Mouse (Mus musculus) midbrain, embryonic 12.5 days (tissue): ENCODE measurements around the gene Gsdma2. TPM values are rescaled to one million over a fixed set of nuclear protein-coding genes. Genes with fewer than 3 reads are reported as not detected.

ENCODE experiments used
- ATAC-seq: fragments of 200-750 bp; cut with Nextera tagmentation; 2 replicates; pipeline ENCODE4 v1.8.0; 2017; ENCODE audit warnings: low read depth, moderate TSS enrichment, moderate library complexity; ENCODE audit not compliant: low FRiP score
- H3K27ac ChIP-seq: fragments of 300-500 bp; sonication (generic); replicated peaks from 2 replicates; pipeline ENCODE4 v1.5.1; 2016; ENCODE audit warnings: mild to moderate bottlenecking
- H3K27me3 ChIP-seq: fragments of 300-500 bp; sonication (generic); 2 replicates; pipeline ENCODE4 v1.6.1; 2016; ENCODE audit warnings: mild to moderate bottlenecking
- H3K36me3 ChIP-seq: fragments of 300-500 bp; sonication (generic); 2 replicates; pipeline ENCODE4 v1.6.1; 2016
- H3K4me1 ChIP-seq: fragments of 300-500 bp; sonication (generic); 2 replicates; pipeline ENCODE4 v1.6.1; 2016
- H3K4me2 ChIP-seq: fragments of 300-500 bp; sonication (generic); replicated peaks from 2 replicates; pipeline ENCODE4 v1.6.1; 2016; ENCODE audit warnings: mild to moderate bottlenecking, moderate library complexity
- H3K4me3 ChIP-seq: fragments of 300-500 bp; sonication (generic); 2 replicates; pipeline ENCODE4 v1.5.1; 2016; ENCODE audit warnings: mild to moderate bottlenecking
- H3K9ac ChIP-seq: fragments of 300-500 bp; sonication (generic); replicated peaks from 2 replicates; pipeline ENCODE4 v1.6.1; 2016; ENCODE audit warnings: mild to moderate bottlenecking, moderate library complexity
- H3K9me3 ChIP-seq: fragments of 300-500 bp; sonication (generic); 2 replicates; pipeline ENCODE4 v1.6.1; 2016; ENCODE audit warnings: mild to moderate bottlenecking
- WGBS: fragments of 180-500 bp; shearing (Covaris S2); methylation state at CpG from one replicate; pipeline ENCODE4 v1.1.7; 2016; 5-methylcytosine and 5-hydroxymethylcytosine counted together
- polyA plus RNA-seq: library from polyadenylated mRNA; unstranded; fragments of >200 nt; fragmentation: Nextera tagmentation; extraction: Ambion mirVana; gene quantifications from 2 replicates; pipeline ENCODE4 v1.2.1, GENCODE M21; 2016

Gene Gsdma2
- polyA plus RNA-seq, 1 experiment from 2014 or later = not detected

- 91% methylated on average over 8 of the region's 8 CpGs for WGBS
- peaks cover 12% of the 10 kb centered on the region for H3K4me1 ChIP-seq
- H3K4me2 ChIP-seq = no peak overlapping the region
- H3K27ac ChIP-seq = no peak overlapping the region
- H3K27me3 ChIP-seq = no peaks in the 10 kb centered on the region
- H3K36me3 ChIP-seq = peaks cover 77% of the 10 kb centered on the region
- no peak for ATAC-seq
- H3K9ac ChIP-seq = no peak overlapping the region
- H3K4me3 ChIP-seq = no peak overlapping the region
- H3K9me3 ChIP-seq = no peaks in the 10 kb centered on the region
These were observed 41.5 kb downstream of the Gsdma2 start for GRCm38 (mm10) chr11:98688009-98688408.

GRCm38 (mm10) chr11:98693201-98693600, 46.6 kb downstream of the Gsdma2 start:
- Histone ChIP-seq H3K4me2 (no peak overlapping the region), H3K36me3 (peaks cover 80% of the 10 kb centered on the region), H3K9ac (no peak overlapping the region), H3K27me3 (no peaks in the 10 kb centered on the region), H3K27ac (no peak overlapping the region), H3K9me3 (no peaks in the 10 kb centered on the region), H3K4me3 (no peak overlapping the region), H3K4me1 (no peaks in the 10 kb centered on the region)
- WGBS = 79% methylated on average over 13 of the region's 13 CpGs
- ATAC-seq = no peak

GRCm38 (mm10) chr11:98693746-98694145, 47.2 kb downstream of the Gsdma2 start:
- Histone ChIP-seq H3K9ac (no peak overlapping the region), H3K4me2 (no peak overlapping the region), H3K27ac (no peak overlapping the region), H3K4me3 (no peak overlapping the region), H3K27me3 (no peaks in the 10 kb centered on the region), H3K36me3 (peaks cover 78% of the 10 kb centered on the region), H3K4me1 (no peaks in the 10 kb centered on the region), H3K9me3 (no peaks in the 10 kb centered on the region)
- no peak for ATAC-seq
- 93% methylated on average over 9 of the region's 9 CpGs for WGBS

- Histone ChIP-seq H3K27ac (no peak overlapping the region), H3K4me3 (no peak overlapping the region), H3K4me2 (no peak overlapping the region), H3K9me3 (no peaks in the 10 kb centered on the region), H3K27me3 (no peaks in the 10 kb centered on the region), H3K4me1 (no peaks in the 10 kb centered on the region), H3K9ac (no peak overlapping the region), H3K36me3 (peaks cover 75% of the 10 kb centered on the region)
- WGBS = 90% methylated on average over 9 of the region's 9 CpGs
- no peak for ATAC-seq
These were observed 47.7 kb downstream of the Gsdma2 start for GRCm38 (mm10) chr11:98694301-98694700.

- no peak for ATAC-seq
- Histone ChIP-seq H3K9ac (no peak overlapping the region), H3K4me3 (no peak overlapping the region), H3K27me3 (no peaks in the 10 kb centered on the region), H3K9me3 (no peaks in the 10 kb centered on the region), H3K36me3 (peaks cover 64% of the 10 kb centered on the region), H3K4me1 (no peaks in the 10 kb centered on the region), H3K27ac (no peak overlapping the region), H3K4me2 (no peak overlapping the region)
- WGBS = 75% methylated on average over 14 of the region's 14 CpGs
These were observed 48.8 kb downstream of the Gsdma2 start for GRCm38 (mm10) chr11:98695408-98695807.

GRCm38 (mm10) chr11:98696454-98697216, 50.1 kb downstream of the Gsdma2 start:
- H3K9ac ChIP-seq = no peak overlapping the region
- H3K4me3 ChIP-seq = no peak overlapping the region
- H3K9me3 ChIP-seq = no peaks in the 10 kb centered on the region
- 91% methylated on average over 14 of the region's 14 CpGs for WGBS
- no peak for ATAC-seq
- H3K4me2 ChIP-seq = no peak overlapping the region
- no peaks in the 10 kb centered on the region; the same call in 1 of the 2 replicates for H3K27me3 ChIP-seq
- H3K36me3 ChIP-seq = peaks cover 52% of the 10 kb centered on the region
- no peak overlapping the region for H3K27ac ChIP-seq
- H3K4me1 ChIP-seq = no peaks in the 10 kb centered on the region

GRCm38 (mm10) chr11:98697225-98697624, 50.7 kb downstream of the Gsdma2 start:
- no peaks in the 10 kb centered on the region for H3K9me3 ChIP-seq
- H3K27ac ChIP-seq = no peak overlapping the region
- no peak for ATAC-seq
- no peak overlapping the region for H3K4me2 ChIP-seq
- no peak overlapping the region for H3K4me3 ChIP-seq
- peaks cover 46% of the 10 kb centered on the region for H3K36me3 ChIP-seq
- no peaks in the 10 kb centered on the region; the same call in 1 of the 2 replicates for H3K27me3 ChIP-seq
- 90% methylated on average over 12 of the region's 12 CpGs for WGBS
- no peak overlapping the region for H3K9ac ChIP-seq
- no peaks in the 10 kb centered on the region for H3K4me1 ChIP-seq

GRCm38 (mm10) chr11:98698849-98699640, 52.5 kb downstream of the Gsdma2 start:
- no peak overlapping the region for H3K4me2 ChIP-seq
- no peak overlapping the region for H3K4me3 ChIP-seq
- H3K9ac ChIP-seq = no peak overlapping the region
- no peak overlapping the region for H3K27ac ChIP-seq
- no peak for ATAC-seq
- no peaks in the 10 kb centered on the region for H3K9me3 ChIP-seq
- peaks cover 30% of the 10 kb centered on the region for H3K36me3 ChIP-seq
- WGBS = 83% methylated on average over 16 of the region's 16 CpGs
- H3K4me1 ChIP-seq = no peaks in the 10 kb centered on the region
- H3K27me3 ChIP-seq = no peaks in the 10 kb centered on the region; the same call in 1 of the 2 replicates

- no peaks in the 10 kb centered on the region for H3K9me3 ChIP-seq
- H3K4me3 ChIP-seq = no peak overlapping the region
- H3K27ac ChIP-seq = no peak overlapping the region
- H3K4me1 ChIP-seq = no peaks in the 10 kb centered on the region
- H3K27me3 ChIP-seq = no peaks in the 10 kb centered on the region; the same call in 1 of the 2 replicates
- WGBS = 33% methylated on average over 4 of the region's 4 CpGs
- H3K36me3 ChIP-seq = peaks cover 30% of the 10 kb centered on the region
- H3K4me2 ChIP-seq = no peak overlapping the region
- H3K9ac ChIP-seq = no peak overlapping the region
- ATAC-seq = no peak
These were observed 53.4 kb downstream of the Gsdma2 start for GRCm38 (mm10) chr11:98699911-98700310.

GRCm38 (mm10) chr11:98701213-98701670, 54.7 kb downstream of the Gsdma2 start, which contains the start of gene Csf3:
Csf3 (plus strand) TSS chr11:98701263.
- no peaks in the 10 kb centered on the region for H3K4me1 ChIP-seq
- no peaks in the 10 kb centered on the region for H3K9me3 ChIP-seq
- H3K27ac ChIP-seq = no peak within 1 kb of the TSS
- H3K27me3 ChIP-seq = no peaks in the 10 kb centered on the region; the same call in 1 of the 2 replicates
- no peak for ATAC-seq
- no peak within 1 kb of the TSS for H3K4me2 ChIP-seq
- H3K9ac ChIP-seq = no peak within 1 kb of the TSS
- H3K4me3 ChIP-seq = no peak within 1 kb of the TSS
- H3K36me3 ChIP-seq = peaks cover 30% of the 10 kb centered on the region
- 43% methylated on average over 10 of the region's 10 CpGs for WGBS

- Histone ChIP-seq H3K27ac (no peak overlapping the region), H3K4me3 (no peak overlapping the region), H3K9me3 (no peaks in the 10 kb centered on the region), H3K4me1 (no peaks in the 10 kb centered on the region), H3K4me2 (no peak overlapping the region), H3K36me3 (peaks cover 35% of the 10 kb centered on the region), H3K9ac (no peak overlapping the region), H3K27me3 (no peaks in the 10 kb centered on the region; the same call in 1 of the 2 replicates)
- ATAC-seq = no peak
- 76% methylated on average over 5 of the region's 5 CpGs for WGBS
These were observed 55.8 kb downstream of the Gsdma2 start for GRCm38 (mm10) chr11:98702323-98702722.

- no peak overlapping the region for H3K9ac ChIP-seq
- H3K4me2 ChIP-seq = no peak overlapping the region
- no peaks in the 10 kb centered on the region for H3K9me3 ChIP-seq
- H3K4me1 ChIP-seq = no peaks in the 10 kb centered on the region
- 93% methylated on average over 10 of the region's 10 CpGs for WGBS
- no peak for ATAC-seq
- H3K36me3 ChIP-seq = peaks cover 61% of the 10 kb centered on the region
- no peak overlapping the region for H3K4me3 ChIP-seq
- no peaks in the 10 kb centered on the region; the same call in 1 of the 2 replicates for H3K27me3 ChIP-seq
- no peak overlapping the region for H3K27ac ChIP-seq
These were observed 58.5 kb downstream of the Gsdma2 start for GRCm38 (mm10) chr11:98705021-98705420.
